Mouse (Mus musculus) myocyte (in vitro differentiated cells): ENCODE results near the gene Tle6.

Experiments used
- CEBPB ChIP-seq: IDR thresholded peaks from 2 replicates; pipeline ENCODE4 v1.6.1; 2011; ENCODE audit warnings: mild to moderate bottlenecking, moderate library complexity; ENCODE audit not compliant: poor library complexity, insufficient read depth, severe bottlenecking
- POLR2A ChIP-seq: IDR thresholded peaks from one replicate; pipeline ENCODE4 v1.6.1; 2011; ENCODE audit warnings: low read depth, mild to moderate bottlenecking, control low read depth, moderate library complexity; ENCODE audit not compliant: insufficient read length
- USF1 ChIP-seq: IDR thresholded peaks from one replicate; pipeline ENCODE4 v1.6.1; 2011; ENCODE audit warnings: low read depth, mild to moderate bottlenecking, control low read depth, moderate library complexity

DNA sequence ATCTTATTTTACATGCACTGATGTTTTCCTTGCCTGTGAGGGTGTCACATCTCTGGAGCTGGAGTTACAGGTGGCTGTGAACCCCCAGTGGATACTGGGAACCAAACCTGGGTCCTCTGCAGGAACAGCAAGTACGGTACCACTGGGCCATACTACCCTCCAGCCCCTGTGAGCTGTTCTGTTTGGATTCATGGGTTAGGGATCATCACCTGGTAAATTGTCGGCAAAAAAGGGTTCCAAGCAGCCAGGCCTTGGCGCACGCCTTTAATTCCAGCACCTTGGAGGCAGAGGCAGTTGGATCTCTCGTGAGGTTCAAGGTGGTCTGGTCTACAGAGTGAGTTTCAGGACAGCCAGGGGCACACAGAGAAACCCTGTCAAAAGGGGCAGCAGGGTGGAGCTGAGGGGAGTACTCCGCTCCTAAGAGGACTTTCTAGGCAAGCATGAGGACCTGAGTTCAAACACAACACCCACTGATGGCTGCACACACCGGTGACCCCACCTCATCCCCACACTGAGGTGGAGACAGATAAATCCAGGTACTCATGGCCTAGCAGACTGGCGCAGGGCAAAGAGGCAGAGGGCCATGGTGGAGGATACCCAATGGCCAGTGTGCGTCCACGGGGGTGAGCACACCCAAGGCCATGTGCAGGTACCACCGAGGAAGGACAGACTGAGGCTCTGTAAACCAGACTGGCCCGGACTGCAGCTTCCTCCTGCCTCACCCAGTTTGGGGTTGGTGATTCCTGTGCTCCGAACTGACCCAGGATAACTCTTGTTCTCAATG lies 53.9 kb downstream of the Tle6 start:
- TF ChIP-seq CEBPB: no peak
- no peak for TF ChIP-seq POLR2A
- TF ChIP-seq USF1: no peak
